Mouse (Mus musculus): ENCODE data around the gene Hoxd9.

DNA sequence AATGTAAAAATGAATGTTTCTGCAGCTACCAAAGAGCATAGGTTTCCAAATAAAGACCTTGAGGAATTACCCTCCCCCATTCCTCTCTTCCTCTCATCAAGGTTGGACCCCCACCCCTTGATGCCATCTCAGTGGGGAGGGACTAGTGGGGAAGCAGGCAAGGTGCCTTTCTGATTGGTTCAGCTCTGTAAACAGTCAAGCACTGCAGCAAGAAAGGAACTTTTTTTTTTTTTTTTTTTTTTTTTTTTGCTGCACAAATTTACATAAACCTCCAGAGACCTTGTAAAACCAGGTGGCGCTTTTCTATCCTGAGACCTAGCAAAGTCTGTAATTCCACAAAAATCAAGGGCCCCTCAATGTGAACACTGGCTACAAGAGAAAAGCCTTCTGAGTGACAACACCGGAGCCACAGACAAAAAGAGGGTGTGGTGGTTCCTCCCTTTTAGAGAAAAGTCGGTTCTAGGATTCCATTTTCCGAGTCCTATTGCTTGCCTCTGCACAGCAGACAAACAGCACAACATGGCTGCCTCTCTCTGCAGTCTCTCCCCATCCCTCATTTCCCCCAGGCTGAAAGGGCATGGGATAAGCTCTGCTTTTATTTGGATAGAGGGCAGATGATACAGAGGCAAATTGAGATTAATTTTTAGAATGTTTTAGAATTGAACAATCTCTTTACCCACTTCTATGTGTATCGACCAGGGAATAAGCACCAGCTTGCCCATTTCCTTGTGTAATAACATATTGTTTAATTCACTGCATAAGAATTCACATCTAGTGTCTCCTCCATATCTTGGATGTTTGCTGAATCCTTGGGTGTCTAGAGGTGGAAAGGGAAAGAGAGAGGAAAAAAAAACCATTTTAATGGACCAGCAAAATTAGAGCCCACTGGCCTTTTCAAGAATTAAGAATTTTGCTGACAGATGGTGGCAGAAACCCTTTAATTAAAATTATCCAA, 12.2 kb downstream of the Hoxd9 start:
- TF ChIP-seq TAL1 (IDR thresholded peaks at IDR 0.05; ENCODE audit: low read length) (no peak), GATA1 (IDR thresholded peaks at IDR 0.05; ENCODE audit: low read length) (no peak)
